Mouse (Mus musculus): ENCODE results near the gene Apbb1. TPM values are rescaled to one million over a fixed set of nuclear protein-coding genes. Genes with fewer than 3 reads are reported as not detected.

Gene Apbb1
- total RNA-seq, 1 experiment, result 19.9 TPM

GRCm38 (mm10) chr7:105549035-105549434, 32.4 kb downstream of the Apbb1 start:
- no peak overlapping the region for H3K9ac ChIP-seq (ENCODE audit: insufficient read depth, low read depth, low read length, poor library complexity, severe bottlenecking)
- no peak for DNase-seq (ENCODE audit: low read depth, low spot score)
- peaks cover 0 to 9% of the 10 kb centered on the region in 2 experiments; a peak in 1 of 4 replicates for H3K4me1 ChIP-seq (ENCODE audit: control insufficient read depth in 2 of 2, insufficient read depth in 2 of 2, low read length in 2 of 2, poor library complexity in 1 of 2)
- no peaks in the 10 kb centered on the region for H3K9me3 ChIP-seq (ENCODE audit: control insufficient read depth, insufficient read depth, low read depth, low read length)
- no peaks in the 10 kb centered on the region for H3K36me3 ChIP-seq (ENCODE audit: control insufficient read depth, insufficient read depth, low read length, poor library complexity, severe bottlenecking)
- in situ Hi-C loops (cut with MboI; ENCODE audit: low sequenced_read_pairs in 2 of 2, unreplicated experiment in 2 of 2), result no loop called here
- TF ChIP-seq CHD2 (IDR thresholded peaks at IDR 0.05; ENCODE audit: low read depth, low read length), result no peak
- TF ChIP-seq MAFK (IDR thresholded peaks at IDR 0.05; ENCODE audit: insufficient read depth, low read depth, low read length), result no peak
- TF ChIP-seq ZNF384 (IDR thresholded peaks at IDR 0.05; ENCODE audit: low read depth, low read length), result no peak
- TF ChIP-seq ZC3H11A (IDR thresholded peaks at IDR 0.05; ENCODE audit: borderline replicate concordance, low read depth, low read length), result no peak
- no peak for TF ChIP-seq HCFC1 (IDR thresholded peaks at IDR 0.05; ENCODE audit: borderline replicate concordance, insufficient read depth, low read length)
- no peak overlapping the region for H3K4me3 ChIP-seq (ENCODE audit: insufficient read depth in 1 of 2, low read depth in 1 of 2, low read length in 2 of 2, poor library complexity in 1 of 2, severe bottlenecking in 1 of 2)
- H3K27ac ChIP-seq (ENCODE audit: insufficient read depth, low read depth, low read length, poor library complexity, severe bottlenecking), result no peak overlapping the region

- no peak overlapping the region for H3K27ac ChIP-seq (ENCODE audit: insufficient read depth, low read depth, low read length, poor library complexity, severe bottlenecking)
- H3K9ac ChIP-seq (ENCODE audit: insufficient read depth, low read depth, low read length, poor library complexity, severe bottlenecking), result no peak overlapping the region
- in situ Hi-C loops (cut with MboI; ENCODE audit: low sequenced_read_pairs in 2 of 2, unreplicated experiment in 2 of 2), result no loop called here
- peaks cover 0 to 5% of the 10 kb centered on the region in 2 experiments; a peak in 1 of 4 replicates for H3K4me1 ChIP-seq (ENCODE audit: control insufficient read depth in 2 of 2, insufficient read depth in 2 of 2, low read length in 2 of 2, poor library complexity in 1 of 2)
- TF ChIP-seq HCFC1 (IDR thresholded peaks at IDR 0.05; ENCODE audit: borderline replicate concordance, insufficient read depth, low read length), result no peak
- TF ChIP-seq CHD2 (IDR thresholded peaks at IDR 0.05; ENCODE audit: low read depth, low read length), result no peak
- no peak for TF ChIP-seq MAFK (IDR thresholded peaks at IDR 0.05; ENCODE audit: insufficient read depth, low read depth, low read length)
- TF ChIP-seq ZNF384 (IDR thresholded peaks at IDR 0.05; ENCODE audit: low read depth, low read length), result no peak
- no peak for TF ChIP-seq ZC3H11A (IDR thresholded peaks at IDR 0.05; ENCODE audit: borderline replicate concordance, low read depth, low read length)
- no peak for DNase-seq (ENCODE audit: low read depth, low spot score)
- H3K36me3 ChIP-seq (ENCODE audit: control insufficient read depth, insufficient read depth, low read length, poor library complexity, severe bottlenecking), result no peaks in the 10 kb centered on the region
- H3K4me3 ChIP-seq (ENCODE audit: insufficient read depth in 1 of 2, low read depth in 1 of 2, low read length in 2 of 2, poor library complexity in 1 of 2, severe bottlenecking in 1 of 2), result no peak overlapping the region
- no peaks in the 10 kb centered on the region for H3K9me3 ChIP-seq (ENCODE audit: control insufficient read depth, insufficient read depth, low read depth, low read length)
Observed at GRCm38 (mm10) chr7:105547970-105548369, 33.5 kb downstream of the Apbb1 start.

GRCm38 (mm10) chr7:105545986-105546385, 35.5 kb downstream of the Apbb1 start:
- no peaks in the 10 kb centered on the region for H3K9me3 ChIP-seq (ENCODE audit: control insufficient read depth, insufficient read depth, low read depth, low read length)
- no peaks in the 10 kb centered on the region for H3K36me3 ChIP-seq (ENCODE audit: control insufficient read depth, insufficient read depth, low read length, poor library complexity, severe bottlenecking)
- peaks cover 0 to 5% of the 10 kb centered on the region in 2 experiments; a peak in 1 of 4 replicates for H3K4me1 ChIP-seq (ENCODE audit: control insufficient read depth in 2 of 2, insufficient read depth in 2 of 2, low read length in 2 of 2, poor library complexity in 1 of 2)
- DNase-seq (ENCODE audit: low read depth, low spot score), result no peak
- H3K27ac ChIP-seq (ENCODE audit: insufficient read depth, low read depth, low read length, poor library complexity, severe bottlenecking), result no peak overlapping the region
- in situ Hi-C loops (cut with MboI; ENCODE audit: low sequenced_read_pairs in 2 of 2, unreplicated experiment in 2 of 2), result no loop called here
- H3K4me3 ChIP-seq (ENCODE audit: insufficient read depth in 1 of 2, low read depth in 1 of 2, low read length in 2 of 2, poor library complexity in 1 of 2, severe bottlenecking in 1 of 2), result no peak overlapping the region
- no peak overlapping the region for H3K9ac ChIP-seq (ENCODE audit: insufficient read depth, low read depth, low read length, poor library complexity, severe bottlenecking)
- no peak for TF ChIP-seq ZNF384 (IDR thresholded peaks at IDR 0.05; ENCODE audit: low read depth, low read length)
- TF ChIP-seq ZC3H11A (IDR thresholded peaks at IDR 0.05; ENCODE audit: borderline replicate concordance, low read depth, low read length), result no peak
- TF ChIP-seq CHD2 (IDR thresholded peaks at IDR 0.05; ENCODE audit: low read depth, low read length), result no peak
- no peak for TF ChIP-seq HCFC1 (IDR thresholded peaks at IDR 0.05; ENCODE audit: borderline replicate concordance, insufficient read depth, low read length)
- no peak for TF ChIP-seq MAFK (IDR thresholded peaks at IDR 0.05; ENCODE audit: insufficient read depth, low read depth, low read length)

GRCm38 (mm10) chr7:105534162-105534561, 47.3 kb downstream of the Apbb1 start:
- DNase-seq (ENCODE audit: low read depth, low spot score), result no peak
- in situ Hi-C loops (cut with MboI; ENCODE audit: low sequenced_read_pairs in 2 of 2, unreplicated experiment in 2 of 2), result no loop called here
- no peak overlapping the region for H3K27ac ChIP-seq (ENCODE audit: insufficient read depth, low read depth, low read length, poor library complexity, severe bottlenecking)
- no peaks in the 10 kb centered on the region for H3K9me3 ChIP-seq (ENCODE audit: control insufficient read depth, insufficient read depth, low read depth, low read length)
- no peaks in the 10 kb centered on the region for H3K4me1 ChIP-seq (ENCODE audit: control insufficient read depth in 2 of 2, insufficient read depth in 2 of 2, low read length in 2 of 2, poor library complexity in 1 of 2)
- H3K9ac ChIP-seq (ENCODE audit: insufficient read depth, low read depth, low read length, poor library complexity, severe bottlenecking), result no peak overlapping the region
- no peaks in the 10 kb centered on the region for H3K36me3 ChIP-seq (ENCODE audit: control insufficient read depth, insufficient read depth, low read length, poor library complexity, severe bottlenecking)
- TF ChIP-seq ZC3H11A (IDR thresholded peaks at IDR 0.05; ENCODE audit: borderline replicate concordance, low read depth, low read length) (no peak), HCFC1 (IDR thresholded peaks at IDR 0.05; ENCODE audit: borderline replicate concordance, insufficient read depth, low read length) (no peak), ZNF384 (IDR thresholded peaks at IDR 0.05; ENCODE audit: low read depth, low read length) (no peak), MAFK (IDR thresholded peaks at IDR 0.05; ENCODE audit: insufficient read depth, low read depth, low read length) (no peak), CHD2 (IDR thresholded peaks at IDR 0.05; ENCODE audit: low read depth, low read length) (no peak)
- no peak overlapping the region for H3K4me3 ChIP-seq (ENCODE audit: insufficient read depth in 1 of 2, low read depth in 1 of 2, low read length in 2 of 2, poor library complexity in 1 of 2, severe bottlenecking in 1 of 2)

- H3K4me1 ChIP-seq (ENCODE audit: control insufficient read depth in 2 of 2, insufficient read depth in 2 of 2, low read length in 2 of 2, poor library complexity in 1 of 2), result no peaks in the 10 kb centered on the region
- TF ChIP-seq ZC3H11A (IDR thresholded peaks at IDR 0.05; ENCODE audit: borderline replicate concordance, low read depth, low read length), result no peak
- TF ChIP-seq ZNF384 (IDR thresholded peaks at IDR 0.05; ENCODE audit: low read depth, low read length), result no peak
- TF ChIP-seq HCFC1 (IDR thresholded peaks at IDR 0.05; ENCODE audit: borderline replicate concordance, insufficient read depth, low read length), result no peak
- TF ChIP-seq CHD2 (IDR thresholded peaks at IDR 0.05; ENCODE audit: low read depth, low read length), result no peak
- no peak for TF ChIP-seq MAFK (IDR thresholded peaks at IDR 0.05; ENCODE audit: insufficient read depth, low read depth, low read length)
- in situ Hi-C loops (cut with MboI; ENCODE audit: low sequenced_read_pairs in 2 of 2, unreplicated experiment in 2 of 2), result no loop called here
Observed at GRCm38 (mm10) chr7:105528094-105528493, 53.4 kb downstream of the Apbb1 start.

More at GRCm38 (mm10) chr7:105528094-105528493, 53.4 kb downstream of the Apbb1 start:
- Histone ChIP-seq H3K4me3 (ENCODE audit: insufficient read depth in 1 of 2, low read depth in 1 of 2, low read length in 2 of 2, poor library complexity in 1 of 2, severe bottlenecking in 1 of 2) (no peak overlapping the region), H3K9me3 (ENCODE audit: control insufficient read depth, insufficient read depth, low read depth, low read length) (no peaks in the 10 kb centered on the region), H3K36me3 (ENCODE audit: control insufficient read depth, insufficient read depth, low read length, poor library complexity, severe bottlenecking) (no peaks in the 10 kb centered on the region), H3K27ac (ENCODE audit: insufficient read depth, low read depth, low read length, poor library complexity, severe bottlenecking) (no peak overlapping the region), H3K9ac (ENCODE audit: insufficient read depth, low read depth, low read length, poor library complexity, severe bottlenecking) (no peak overlapping the region)
- no peak for DNase-seq (ENCODE audit: low read depth, low spot score)
